Mouse (Mus musculus) regulatory T cell (primary cell): ENCODE results near the gene Hist1h2be.
"Not testable (repeated sequence)": the region's sequence is repeated elsewhere in the genome, so short reads cannot be mapped to it uniquely, and the experiment has no call there.

Source experiments
- in situ Hi-C: fragments of 300-600 bp; cut with MboI, MseI; formaldehyde crosslinking; loops from one replicate; pipeline ENCODE4 v1.15.1; 2025; ENCODE audit warnings: high pct_unique_total_duplicates

Hist1h2be gene

GRCm38 (mm10) chr13:23592614-23593013, 28.3 kb downstream of the Hist1h2be start:
- in situ Hi-C loops = loop anchor here (10.0 kb wide), 1 partner anchor 168 kb away; the partner anchor contains the start of gene Abt1

GRCm38 (mm10) chr13:23591886-23592285, 29.0 kb downstream of the Hist1h2be start:
- in situ Hi-C loops = loop anchor here (10.0 kb wide), 1 partner anchor 167 kb away; the partner anchor contains the start of gene Abt1

- in situ Hi-C loops = loop anchor here (10.0 kb wide), 1 partner anchor 166 kb away; the partner anchor contains the start of gene Abt1
These were observed 29.7 kb downstream of the Hist1h2be start for GRCm38 (mm10) chr13:23591206-23591605.

GRCm38 (mm10) chr13:23586940-23587225, 34.0 kb downstream of the Hist1h2be start:
- in situ Hi-C loops = loop anchor here (10.0 kb wide), 1 partner anchor 52 kb away; the partner anchor contains the start of genes Hist1h2af, Hist1h3g and Hist1h4h

- in situ Hi-C loops = loop anchor here (10.0 kb wide), 1 partner anchor 52 kb away; the partner anchor contains the start of genes Hist1h2af, Hist1h3g and Hist1h4h
These were observed 34.6 kb downstream of the Hist1h2be start for GRCm38 (mm10) chr13:23586099-23586939.

GRCm38 (mm10) chr13:23585442-23586098, 35.4 kb downstream of the Hist1h2be start:
- in situ Hi-C loops = loop anchor here (10.0 kb wide), 1 partner anchor 51 kb away; the partner anchor contains the start of genes Hist1h2af, Hist1h3g and Hist1h4h

- in situ Hi-C loops = loop anchor here (10.0 kb wide), 1 partner anchor 50 kb away; the partner anchor contains the start of genes Hist1h2af, Hist1h3g and Hist1h4h
These were observed 35.9 kb downstream of the Hist1h2be start for GRCm38 (mm10) chr13:23585029-23585441.

- in situ Hi-C loops = loop anchor here (5.0 to 10.0 kb wide), 2 partner anchors 50 to 163 kb away; partner anchors contain the start of genes Hist1h2af, Hist1h2bb, Hist1h3c and Hist1h3g
These were observed 36.6 kb downstream of the Hist1h2be start for GRCm38 (mm10) chr13:23584331-23584730.

- in situ Hi-C loops = loop anchor here (5.0 to 10.0 kb wide), 2 partner anchors 49 to 164 kb away; partner anchors contain the start of genes Hist1h2af, Hist1h2bb, Hist1h3c and Hist1h3g
These were observed 37.4 kb downstream of the Hist1h2be start for GRCm38 (mm10) chr13:23583387-23584068.

GRCm38 (mm10) chr13:23582219-23583056, 38.5 kb downstream of the Hist1h2be start:
- in situ Hi-C loops = loop anchor here (5.0 to 10.0 kb wide), 2 partner anchors 48 to 165 kb away; partner anchors contain the start of genes Hist1h2af, Hist1h2bb, Hist1h3c and Hist1h3g

GRCm38 (mm10) chr13:23581408-23582218, 39.3 kb downstream of the Hist1h2be start, which contains the start of gene Hist1h4d:
Hist1h4d (plus strand) TSS chr13:23581598.
- in situ Hi-C loops = loop anchor here (5.0 to 10.0 kb wide), 2 partner anchors 47 to 166 kb away; partner anchors contain the start of genes Hist1h2af, Hist1h2bb, Hist1h3c and Hist1h3g

- in situ Hi-C loops = no loop called here
These were observed 43.1 kb downstream of the Hist1h2be start for GRCm38 (mm10) chr13:23577835-23578234.

GRCm38 (mm10) chr13:23576906-23577639, 43.9 kb downstream of the Hist1h2be start:
- in situ Hi-C loops = no loop called here

GRCm38 (mm10) chr13:23576351-23576881, 44.5 kb downstream of the Hist1h2be start:
- in situ Hi-C loops = no loop called here

- in situ Hi-C loops = not testable (repeated sequence)
These were observed 45.0 kb downstream of the Hist1h2be start for GRCm38 (mm10) chr13:23575864-23576313.

- in situ Hi-C loops = no loop called here
These were observed 45.6 kb downstream of the Hist1h2be start, which contains the start of gene Hist1h3d for GRCm38 (mm10) chr13:23575271-23575851. Hist1h3d (plus strand) TSS chr13:23575763.

GRCm38 (mm10) chr13:23574546-23575170, 46.3 kb downstream of the Hist1h2be start:
- in situ Hi-C loops = loop anchor here (5.0 to 25.0 kb wide), 4 partner anchors 108 to 1852 kb away; partner anchors contain the start of genes Hist1h2ac, Hist1h2ao, Hist1h2bc and Hist1h2bm
